Mouse (Mus musculus) hindbrain, postnatal 0 days (tissue): ENCODE data around the gene Gm20388. TPM values are rescaled to one million over a fixed set of nuclear protein-coding genes. Genes with fewer than 3 reads are reported as not detected.

Experiments used
- ATAC-seq: fragments of 200-750 bp; cut with Nextera tagmentation; 2 replicates; pipeline ENCODE4 v1.8.0; 2017; ENCODE audit warnings: mild to moderate bottlenecking, moderate TSS enrichment, moderate library complexity
- DNase-seq: peaks from one replicate; pipeline ENCODE4 v3.0.0-alpha.2; 2015; ENCODE audit warnings: low spot score
- H3K27ac ChIP-seq: fragments of 300-500 bp; sonication (generic); 2 replicates; pipeline ENCODE4 v1.5.1; 2014; ENCODE audit warnings: mild to moderate bottlenecking
- H3K27me3 ChIP-seq: fragments of 300-500 bp; sonication (generic); 2 replicates; pipeline ENCODE4 v1.6.1; 2014; ENCODE audit warnings: low read length, mixed read lengths; ENCODE audit not compliant: insufficient read depth
- H3K36me3 ChIP-seq: fragments of 300-500 bp; sonication (generic); 2 replicates; pipeline ENCODE4 v1.6.1; 2014; ENCODE audit warnings: low read length, mixed read lengths; ENCODE audit not compliant: insufficient read depth
- H3K4me1 ChIP-seq: fragments of 300-500 bp; sonication (generic); 2 replicates; pipeline ENCODE4 v1.6.1; 2014; ENCODE audit warnings: antibody characterized with exemption, low read length, mixed read lengths; ENCODE audit not compliant: insufficient read depth
- H3K4me2 ChIP-seq: fragments of 300-500 bp; sonication (generic); 2 replicates; pipeline ENCODE4 v1.6.1; 2014; ENCODE audit warnings: low read depth, mild to moderate bottlenecking, low read length, moderate library complexity, mixed read lengths
- H3K4me3 ChIP-seq: fragments of 300-500 bp; sonication (generic); 2 replicates; pipeline ENCODE4 v1.5.1; 2014; ENCODE audit warnings: low read length
- H3K9ac ChIP-seq: fragments of 300-500 bp; sonication (generic); replicated peaks from 2 replicates; pipeline ENCODE4 v1.6.1; 2014; ENCODE audit warnings: mild to moderate bottlenecking, low read length, moderate library complexity, mixed read lengths
- H3K9me3 ChIP-seq: fragments of 300-500 bp; sonication (generic); 2 replicates; pipeline ENCODE4 v1.6.1; 2016; ENCODE audit warnings: low read length, mixed read lengths
- CTCF ChIP-seq: IDR thresholded peaks from 2 replicates; pipeline ENCODE4 v1.5.1; 2016; ENCODE audit warnings: antibody characterized with exemption, control low read depth, low read depth
- WGBS: fragments of 180-500 bp; shearing (Covaris S2); extraction: QIAGEN DNeasy Blood & Tissue Kit; methylation state at CpG from one replicate; pipeline ENCODE4 v1.1.7; 2014; 5-methylcytosine and 5-hydroxymethylcytosine counted together
- polyA plus RNA-seq: library from polyadenylated mRNA; unstranded; fragments of >200 nt; fragmentation: Nextera tagmentation; extraction: Ambion mirVana; gene quantifications from 2 replicates; pipeline ENCODE4 v1.2.1, GENCODE M21; 2015
- total RNA-seq: library from RNA; depleted of rRNA; stranded (reverse); fragments of >200 nt; gene quantifications from 2 replicates; pipeline ENCODE4 v1.2.3, GENCODE M21; 2014

The Gm20388 gene
- total and polyA plus RNA-seq, 2 experiments from 2014 or later = 71.3 TPM; not detected in 1

- Histone ChIP-seq H3K9me3 (no peaks in the 10 kb centered on the region), H3K36me3 (0 out of 2 replicates have a peak, but pooled peaks cover 5% of the 10 kb centered on the region), H3K4me2 (no peak overlapping the region), H3K27ac (no peak overlapping the region), H3K4me3 (no peak overlapping the region), H3K27me3 (no peaks in the 10 kb centered on the region), H3K4me1 (peaks cover 6% of the 10 kb centered on the region; the same call in 1 of the 2 replicates), H3K9ac (no peak overlapping the region)
- no peak for TF ChIP-seq CTCF
- DNase-seq (no peak), ATAC-seq (no peak)
- 72% methylated on average over 9 of the region's 9 CpGs for WGBS
Measured at GRCm38 (mm10) chr8:122616181-122616905, 2705.7 kb downstream of the Gm20388 start.

- H3K27ac ChIP-seq = no peak overlapping the region
- peak; percentile 25; the same call in 1 of the 2 replicates for ATAC-seq
Measured at GRCm38 (mm10) chr8:122617947-122618546, 2707.4 kb downstream of the Gm20388 start.

GRCm38 (mm10) chr8:122618660-122619378 lies 2708.2 kb downstream of the Gm20388 start:
- no peak overlapping the region for H3K27ac ChIP-seq
- no peak for TF ChIP-seq CTCF
- 0 out of 2 replicates have a peak, but pooled peaks cover 5% of the 10 kb centered on the region for H3K36me3 ChIP-seq
- H3K27me3 ChIP-seq = no peaks in the 10 kb centered on the region
- no peak overlapping the region for H3K9ac ChIP-seq
- no peaks in the 10 kb centered on the region for H3K4me1 ChIP-seq
- no peak overlapping the region for H3K4me3 ChIP-seq
- H3K4me2 ChIP-seq = no peak overlapping the region
- no peak for ATAC-seq
- DNase-seq = no peak
- WGBS = 81% methylated on average over 6 of the region's 6 CpGs
- no peaks in the 10 kb centered on the region for H3K9me3 ChIP-seq

More at GRCm38 (mm10) chr8:122617947-122618546, 2707.4 kb downstream of the Gm20388 start:
- Histone ChIP-seq H3K4me2 (no peak overlapping the region), H3K9ac (no peak overlapping the region), H3K9me3 (no peaks in the 10 kb centered on the region), H3K27me3 (no peaks in the 10 kb centered on the region), H3K4me3 (no peak overlapping the region), H3K36me3 (0 out of 2 replicates have a peak, but pooled peaks cover 5% of the 10 kb centered on the region), H3K4me1 (no peaks in the 10 kb centered on the region)
- TF ChIP-seq CTCF = peak; percentile 75
- WGBS = 29% methylated on average over 5 of the region's 7 CpGs
- peak; percentile 89 for DNase-seq

GRCm38 (mm10) chr8:122620446-122620845 lies 2709.8 kb downstream of the Gm20388 start:
- Histone ChIP-seq H3K4me3 (no peak overlapping the region), H3K9me3 (no peaks in the 10 kb centered on the region), H3K4me2 (no peak overlapping the region), H3K27me3 (no peaks in the 10 kb centered on the region), H3K9ac (no peak overlapping the region), H3K27ac (no peak overlapping the region), H3K36me3 (no peaks in the 10 kb centered on the region), H3K4me1 (no peaks in the 10 kb centered on the region)
- ATAC-seq (no peak), DNase-seq (no peak)
- no peak for TF ChIP-seq CTCF
- WGBS = 46% methylated on average over 5 of the region's 5 CpGs

GRCm38 (mm10) chr8:122622727-122623126 lies 2712.1 kb downstream of the Gm20388 start, which contains the start of gene Pabpn1l:
Pabpn1l (minus strand) TSS chr8:122622739.
- TF ChIP-seq CTCF = no peak
- ATAC-seq = no peak

GRCm38 (mm10) chr8:122623844-122624642 lies 2713.4 kb downstream of the Gm20388 start:
- no peaks in the 10 kb centered on the region for H3K4me1 ChIP-seq
- no peaks in the 10 kb centered on the region for H3K36me3 ChIP-seq
- H3K27ac ChIP-seq = no peak overlapping the region
- DNase-seq (no peak), ATAC-seq (no peak)
- no peak for TF ChIP-seq CTCF
- no peak overlapping the region for H3K4me3 ChIP-seq
- 89% methylated on average over 17 of the region's 17 CpGs for WGBS
- H3K9me3 ChIP-seq = no peaks in the 10 kb centered on the region
- no peak overlapping the region for H3K9ac ChIP-seq
- H3K27me3 ChIP-seq = no peaks in the 10 kb centered on the region
- H3K4me2 ChIP-seq = no peak overlapping the region

More at GRCm38 (mm10) chr8:122622727-122623126, 2712.1 kb downstream of the Gm20388 start, which contains the start of gene Pabpn1l:
- H3K4me1 ChIP-seq = no peaks in the 10 kb centered on the region
- no peak within 1 kb of the TSS for H3K27ac ChIP-seq
- H3K9me3 ChIP-seq = no peaks in the 10 kb centered on the region
- WGBS = 71% methylated on average over 6 of the region's 6 CpGs
- no peak within 1 kb of the TSS for H3K4me3 ChIP-seq
- H3K36me3 ChIP-seq = no peaks in the 10 kb centered on the region
- DNase-seq = no peak
- no peaks in the 10 kb centered on the region for H3K27me3 ChIP-seq
- no peak within 1 kb of the TSS for H3K4me2 ChIP-seq
- H3K9ac ChIP-seq = no peak within 1 kb of the TSS
